Mouse (Mus musculus) layer of hippocampus, postnatal 10 days (tissue): ENCODE data around the gene Tmem213. TPM values are rescaled to one million over a fixed set of nuclear protein-coding genes. Genes with fewer than 3 reads are reported as not detected.

ENCODE experiments used
- DNase-seq, 2 experiments: peaks; one replicate each; pipeline ENCODE4 v3.0.0; 2021; ENCODE audit warnings: low spot score in 2 of 2
- long read RNA-seq: library from polyadenylated mRNA; stranded (forward); transcript quantifications from one replicate; pipeline ENCODE4 v2.0.0, GENCODE M21; 2023
- total RNA-seq, 2 experiments: library from RNA; stranded (reverse); gene quantifications; 2 replicates each; pipeline ENCODE4 v1.2.3; 2021

The Tmem213 gene
- not detected for total RNA-seq
- long read RNA-seq: 0 reads

DNA sequence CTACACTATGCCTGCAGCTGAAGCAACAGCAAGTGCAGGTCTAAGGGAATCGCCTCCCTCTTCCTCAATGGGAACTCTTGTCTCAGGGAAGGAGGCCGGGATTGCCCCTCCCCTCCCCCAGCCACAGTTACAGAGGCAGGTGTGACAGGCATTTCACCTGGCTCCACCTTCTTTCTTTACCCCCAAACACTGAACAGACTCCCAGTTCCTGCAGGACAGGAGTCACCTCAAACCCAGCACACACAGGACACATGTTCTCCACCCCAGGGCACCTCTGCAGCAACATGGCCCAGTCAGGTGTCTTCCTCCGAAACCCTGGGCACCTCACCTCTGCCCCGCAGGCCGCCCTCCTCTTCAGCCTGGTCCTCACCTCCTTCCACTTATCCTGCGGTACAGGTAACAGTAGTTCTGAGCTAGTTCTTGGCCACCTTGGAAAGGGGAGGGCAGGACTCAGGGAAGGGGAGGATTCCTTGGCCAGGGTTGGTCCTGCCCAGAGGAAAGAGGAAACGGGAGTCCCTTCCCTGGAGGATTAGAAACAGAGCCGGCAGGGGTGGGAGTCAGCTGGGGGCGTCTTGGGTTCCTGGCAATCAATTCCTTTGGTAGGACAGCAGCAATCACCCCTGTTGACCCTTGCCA, at the start of gene Tmem213:
Tmem213 (plus strand) TSS at position 96 of the 636 bp plus-strand sequence.
- DNase-seq: no peak

DNA sequence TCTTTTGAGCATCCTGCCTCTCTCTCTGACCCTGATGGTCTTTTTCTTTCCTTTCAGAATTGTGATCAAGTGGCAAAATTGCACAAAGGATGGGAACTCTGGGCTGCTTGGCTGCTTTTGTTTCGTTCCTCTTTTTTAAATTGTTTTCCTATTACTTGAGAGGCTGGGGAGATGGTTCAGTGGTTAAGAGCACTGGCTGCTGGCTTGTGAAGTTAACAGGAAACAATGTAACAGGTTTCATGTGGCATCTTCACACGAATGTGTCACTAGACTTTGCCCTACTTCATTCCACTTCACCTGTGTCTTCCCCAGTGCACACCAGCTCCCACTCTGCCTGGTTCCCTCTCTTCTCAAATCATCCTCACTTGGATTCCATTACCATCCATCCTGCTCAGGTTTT, 44.4 kb upstream of the Tmem213 start:
- no peak for DNase-seq

DNA sequence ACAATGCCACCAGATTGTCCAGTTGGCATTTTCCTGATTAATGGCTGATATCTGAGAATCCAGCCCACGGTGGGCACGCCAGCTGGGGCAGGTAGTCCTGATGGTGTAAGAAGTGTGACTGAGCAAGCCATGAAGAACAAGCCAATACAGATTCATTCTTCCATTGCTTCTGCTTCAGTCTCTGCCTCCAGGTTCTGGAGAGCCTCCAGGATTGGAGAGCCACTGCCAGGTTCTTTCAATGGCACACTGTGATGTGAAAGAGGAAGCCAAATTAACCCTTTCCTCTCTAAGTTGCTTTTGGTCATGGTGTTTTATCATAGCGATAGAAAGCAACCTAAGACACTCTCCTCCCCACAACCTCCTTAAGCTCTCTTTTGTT, 43.9 kb upstream of the Tmem213 start:
- DNase-seq: peak; percentile 73 to 75

DNA sequence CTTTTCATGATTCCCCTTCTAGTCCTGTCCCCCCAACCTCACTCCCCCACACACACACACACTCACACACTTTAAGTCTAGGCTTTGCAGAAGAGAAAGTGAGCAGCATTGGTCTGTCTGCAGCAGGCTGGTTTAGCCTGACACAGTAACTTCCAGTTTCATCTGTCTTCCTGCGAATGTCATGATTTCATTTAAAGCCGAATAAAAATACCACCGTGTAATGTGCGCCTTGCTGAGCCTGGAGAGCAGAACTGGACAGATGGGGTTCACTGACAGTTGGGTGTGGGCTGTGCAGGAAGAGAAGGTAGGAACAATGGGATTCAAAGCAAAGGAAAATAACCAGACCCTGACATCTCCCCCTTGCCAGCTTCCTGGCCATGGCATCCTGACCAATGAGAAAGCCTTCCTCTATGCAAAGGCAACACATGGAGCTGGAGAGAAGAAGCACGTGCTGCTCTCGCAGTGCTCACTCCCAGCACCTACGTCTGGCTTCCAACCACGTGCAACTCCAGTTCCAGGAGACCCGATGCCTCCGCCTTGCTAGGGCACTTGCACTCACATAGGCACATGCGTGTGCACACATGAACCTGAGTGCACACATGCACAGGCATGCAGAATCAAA, 43.4 kb upstream of the Tmem213 start:
- peak; percentile 42 for DNase-seq

DNA sequence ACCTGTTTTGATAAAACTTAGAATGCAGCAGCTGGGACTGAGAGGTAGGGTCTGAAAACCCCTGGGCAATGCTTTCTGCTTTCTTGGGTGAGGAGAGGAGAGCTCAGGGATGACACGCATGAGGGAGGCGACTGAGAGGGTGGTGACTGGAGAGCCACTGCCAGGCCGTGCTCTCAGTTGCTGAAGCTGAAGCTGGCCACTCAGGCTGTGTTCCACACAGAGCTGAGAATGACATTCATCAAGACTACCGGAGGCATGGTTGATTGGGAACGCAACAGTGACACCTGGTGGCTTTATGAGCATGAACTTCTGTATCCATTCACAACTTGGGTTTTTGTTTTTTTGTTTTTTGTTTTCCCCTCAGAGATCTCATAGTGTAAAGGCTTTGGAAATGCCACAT, 42.8 kb upstream of the Tmem213 start:
- peak; percentile 60 to 76 for DNase-seq

DNA sequence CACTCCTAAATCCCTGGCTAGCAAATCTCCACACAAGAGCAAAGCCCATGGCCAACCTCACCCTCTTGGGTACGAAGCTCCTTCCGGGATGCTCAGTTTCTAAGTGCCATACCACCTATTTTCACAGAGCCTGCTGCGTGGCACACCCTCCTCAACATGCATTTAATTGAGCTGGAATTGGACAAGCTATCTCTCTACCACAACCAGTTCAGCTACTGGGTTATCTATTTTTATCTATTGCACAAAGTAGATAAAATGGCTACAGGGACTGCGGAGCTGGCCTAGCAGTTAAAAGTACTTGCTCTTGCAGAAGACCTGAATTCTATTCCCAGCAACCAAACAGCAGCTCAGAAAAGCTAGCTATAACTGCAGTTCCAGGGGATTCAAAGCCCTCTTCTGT, 37.8 kb upstream of the Tmem213 start:
- no peak for DNase-seq

DNA sequence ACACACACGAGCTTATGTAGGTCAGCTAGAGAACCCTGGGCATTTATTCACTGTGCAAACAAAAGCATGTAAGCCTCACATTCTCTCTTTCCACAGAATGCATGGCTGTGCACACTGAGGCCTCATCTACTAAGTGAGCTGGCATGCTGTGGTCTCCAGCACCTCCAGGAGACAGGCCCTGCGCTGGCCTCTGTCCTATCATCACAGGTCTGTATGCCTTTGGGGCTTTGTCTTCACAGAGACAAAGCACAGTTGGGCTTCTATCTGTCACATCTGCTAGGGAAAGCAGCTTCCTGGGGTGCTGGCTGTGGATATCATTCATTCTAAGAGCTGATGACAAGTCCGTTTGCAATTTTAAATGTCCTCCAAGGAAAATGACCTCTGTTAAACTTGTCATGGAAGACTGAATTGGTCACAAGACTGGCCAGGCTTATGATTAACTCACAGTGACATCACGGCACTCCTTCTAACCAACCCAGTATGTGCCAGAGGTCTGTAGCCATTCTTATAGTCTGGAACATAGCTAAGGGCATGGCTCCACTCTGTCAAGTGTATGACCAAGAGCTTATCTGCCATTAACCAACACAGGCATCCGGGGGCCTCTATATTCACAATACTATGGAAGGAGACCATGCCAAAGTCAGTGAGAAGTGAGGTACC, 36.8 kb upstream of the Tmem213 start:
- DNase-seq: no peak

DNA sequence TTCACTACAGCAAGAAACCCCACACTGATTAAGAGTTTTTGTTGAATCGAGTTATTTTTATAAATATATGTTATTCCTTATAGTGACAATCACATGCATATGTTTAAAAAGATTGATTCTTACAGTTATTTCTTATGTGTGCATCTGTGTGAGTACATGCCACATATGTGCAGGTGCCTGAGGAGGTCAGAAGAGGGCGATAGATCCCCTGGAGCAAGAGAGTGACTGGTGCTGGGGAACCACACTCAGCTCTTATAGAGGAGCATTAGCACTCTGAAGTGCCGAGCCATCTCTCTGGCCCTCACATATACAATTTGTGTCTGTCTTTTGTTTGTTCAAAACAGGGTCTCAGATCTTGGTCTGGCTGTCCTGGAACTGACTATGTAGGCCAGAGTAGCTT, 35.5 kb upstream of the Tmem213 start:
- DNase-seq: no peak

DNA sequence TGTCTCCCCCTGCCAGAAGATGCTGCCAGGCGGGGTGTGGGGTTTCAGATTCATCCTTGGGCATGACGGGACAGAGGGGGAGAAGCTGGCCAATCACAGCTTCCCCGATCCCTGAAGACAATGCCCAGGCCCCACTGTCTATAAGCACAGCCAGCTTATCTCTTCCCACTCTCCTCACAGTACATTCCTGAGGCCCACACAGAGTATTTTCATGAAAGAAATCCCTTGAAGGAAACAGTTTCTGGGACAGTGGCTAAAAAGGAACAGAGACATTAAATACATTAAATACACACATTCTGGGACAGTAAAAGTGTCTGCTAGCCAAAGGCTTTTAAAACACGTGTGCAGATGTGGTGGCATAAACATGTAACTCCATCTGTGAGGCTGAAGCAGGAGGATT, 28.7 kb upstream of the Tmem213 start:
- DNase-seq: no peak

DNA sequence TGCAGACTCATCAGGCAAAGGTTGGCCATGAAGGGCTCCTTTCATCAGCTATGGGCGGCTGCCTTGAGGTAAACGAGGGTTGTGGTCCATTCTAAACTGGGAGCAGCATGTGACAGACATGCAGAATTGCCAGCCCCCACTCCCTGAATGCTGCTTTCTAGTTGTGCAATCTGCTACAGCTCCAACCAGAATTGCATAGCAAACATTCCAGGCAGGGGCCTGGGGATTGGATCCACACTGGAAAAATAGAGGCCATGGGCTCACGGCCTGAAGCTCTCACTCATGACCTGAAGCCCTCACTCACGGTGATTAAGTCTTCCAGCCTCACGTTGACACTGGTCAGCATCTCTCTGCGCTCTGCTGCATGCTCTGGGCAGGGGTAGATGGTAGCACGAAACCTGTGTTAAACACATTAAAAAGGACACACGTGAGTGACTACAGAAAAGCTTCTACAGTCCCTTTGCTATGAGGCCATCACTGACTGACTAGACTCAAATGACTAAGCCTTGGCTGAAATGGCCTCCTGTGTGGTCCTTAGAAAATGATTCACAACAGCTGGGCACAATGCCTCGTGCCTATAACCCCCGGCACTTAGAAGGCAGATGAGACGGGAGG, 27.2 kb upstream of the Tmem213 start:
- DNase-seq: no peak

DNA sequence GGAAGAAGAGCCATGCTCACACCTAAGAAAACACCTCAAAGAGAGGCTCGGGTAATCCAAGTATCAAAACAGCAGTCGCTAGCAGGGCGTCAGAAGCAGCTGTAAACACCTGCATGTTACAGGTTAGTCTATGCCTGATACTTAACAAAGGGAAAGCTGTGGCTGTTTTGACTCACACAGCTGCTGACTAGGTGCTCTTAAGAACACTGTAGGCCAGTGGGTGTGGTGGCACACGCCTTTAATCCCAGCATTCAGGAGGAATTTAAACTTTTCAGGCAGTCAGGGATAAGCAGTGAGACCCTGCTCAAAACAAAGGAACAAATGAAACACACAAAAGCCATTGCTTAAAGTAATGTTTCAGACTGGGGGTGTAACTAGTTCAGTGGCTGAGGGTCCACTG, 25.9 kb upstream of the Tmem213 start:
- no peak for DNase-seq

DNA sequence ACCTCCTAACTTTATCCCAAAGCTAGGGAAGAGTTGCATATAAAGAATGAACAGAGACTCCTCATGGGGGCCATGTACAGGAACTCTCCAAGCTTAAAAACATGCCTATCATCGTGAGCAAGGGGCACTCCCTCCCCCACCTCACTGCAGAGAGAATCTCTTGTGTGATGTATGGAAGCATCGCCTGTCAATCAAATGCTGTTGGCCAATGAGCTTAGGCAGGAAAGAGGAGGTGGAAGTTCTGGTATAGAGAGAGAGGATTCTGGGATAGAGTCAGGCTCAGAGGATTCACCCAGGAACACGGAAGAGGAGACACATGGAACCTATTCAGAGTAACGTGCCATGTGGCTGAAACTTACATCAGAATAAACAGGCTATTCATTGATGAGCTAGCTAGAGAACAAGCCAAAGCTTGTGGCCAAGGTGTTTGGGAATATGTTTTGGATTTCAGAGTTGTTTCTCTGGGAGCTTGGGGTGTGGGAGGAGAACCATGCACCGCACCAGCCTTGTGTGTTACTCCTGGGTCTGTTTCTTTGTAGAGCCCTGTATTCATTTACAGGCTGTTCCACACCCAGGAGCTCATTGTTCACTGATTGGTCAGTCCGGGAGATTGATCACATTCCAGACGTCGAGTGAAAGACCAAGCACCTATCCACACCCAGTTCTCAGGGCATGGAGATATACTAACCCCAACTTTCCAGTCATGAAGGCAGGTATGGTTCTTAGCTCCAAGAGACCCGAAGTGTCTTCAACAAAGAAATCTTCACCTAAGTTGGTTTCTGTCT, 21.6 kb upstream of the Tmem213 start:
- no peak for DNase-seq

DNA sequence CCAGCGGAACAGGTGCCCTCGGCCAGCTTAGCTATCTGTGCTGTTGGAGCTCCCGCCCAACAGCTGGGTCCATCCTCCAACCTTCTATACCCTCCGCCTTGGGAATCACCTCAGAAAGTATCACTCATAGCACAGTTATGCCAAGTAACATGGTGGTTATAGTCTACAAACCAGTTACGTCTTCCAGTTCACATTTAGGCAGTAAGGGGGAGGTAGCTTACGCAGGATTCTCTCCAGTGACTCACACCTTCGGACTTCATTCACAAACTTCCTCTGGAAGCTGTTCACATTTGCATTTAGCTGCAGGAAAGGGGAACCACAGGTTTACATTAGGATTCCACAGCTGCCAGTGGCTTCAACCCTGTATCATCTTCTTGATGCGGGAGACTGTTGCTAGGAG, 16.5 kb upstream of the Tmem213 start:
- no peak for DNase-seq

DNA sequence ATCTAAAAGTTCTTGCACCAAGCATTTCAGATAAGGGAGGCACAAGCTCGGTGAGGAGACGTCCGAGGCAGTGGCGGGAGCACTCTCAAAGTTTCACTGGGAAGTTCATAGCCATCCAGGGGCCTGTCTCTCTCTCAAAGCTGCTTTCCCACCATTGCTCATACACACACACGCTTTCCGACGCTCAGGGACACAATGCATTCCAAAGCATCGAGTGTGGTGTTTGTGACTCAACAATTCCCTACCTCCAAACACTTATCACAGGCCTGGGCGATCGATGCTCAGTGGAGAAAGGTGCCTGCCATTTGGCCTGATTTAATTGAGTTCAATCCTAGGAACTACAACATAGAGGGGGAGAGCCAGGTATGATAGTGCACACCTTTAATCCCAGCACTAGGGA, 14.4 kb upstream of the Tmem213 start:
- no peak for DNase-seq

DNA sequence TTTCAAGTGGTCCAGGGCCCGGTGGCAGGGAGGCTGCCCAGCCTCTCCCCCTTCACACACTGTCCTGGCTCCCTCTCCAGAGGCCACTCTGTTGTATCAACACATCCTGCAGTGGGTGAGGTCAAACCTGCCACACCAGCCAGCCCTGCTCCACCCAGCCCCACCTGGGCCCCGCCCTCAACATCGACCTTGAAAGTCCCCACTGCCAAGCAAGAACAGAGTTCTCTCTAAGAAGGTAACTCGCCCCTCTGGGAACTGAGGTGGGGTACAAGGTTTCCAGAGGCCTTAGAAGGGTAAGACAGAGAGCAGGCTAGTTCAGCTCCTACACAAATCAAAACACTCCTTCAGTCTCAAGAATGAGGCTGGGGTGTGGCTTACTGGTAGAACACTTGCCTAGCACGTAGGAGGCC, 12.1 kb upstream of the Tmem213 start:
- DNase-seq: no peak

DNA sequence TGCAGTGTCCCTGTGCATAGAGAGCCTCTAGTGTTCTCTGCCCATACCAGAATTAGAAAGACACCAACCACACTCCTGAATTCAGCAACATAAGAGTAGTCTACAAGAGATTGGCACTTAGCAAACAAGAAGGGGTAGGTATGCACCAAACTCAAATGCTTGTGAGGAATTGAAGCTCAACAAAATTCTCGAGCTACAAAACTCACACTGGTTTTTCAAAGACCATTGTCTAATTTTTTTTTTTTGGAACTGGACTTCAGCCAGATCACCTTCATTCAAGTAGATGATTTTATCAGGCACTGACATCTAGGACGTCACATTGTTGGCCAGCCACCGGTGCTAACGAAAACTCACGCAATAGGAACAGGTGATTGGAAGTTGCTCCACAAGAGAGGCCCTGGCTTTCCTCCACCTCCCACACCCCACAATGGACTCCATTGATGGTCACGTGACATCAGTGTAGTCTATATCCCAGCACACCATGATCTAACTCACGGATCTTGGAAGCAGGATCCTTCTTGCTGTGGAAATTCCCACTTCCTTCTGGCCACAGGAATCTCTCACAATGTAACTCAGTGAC, 6.7 kb upstream of the Tmem213 start:
- no peak for DNase-seq

DNA sequence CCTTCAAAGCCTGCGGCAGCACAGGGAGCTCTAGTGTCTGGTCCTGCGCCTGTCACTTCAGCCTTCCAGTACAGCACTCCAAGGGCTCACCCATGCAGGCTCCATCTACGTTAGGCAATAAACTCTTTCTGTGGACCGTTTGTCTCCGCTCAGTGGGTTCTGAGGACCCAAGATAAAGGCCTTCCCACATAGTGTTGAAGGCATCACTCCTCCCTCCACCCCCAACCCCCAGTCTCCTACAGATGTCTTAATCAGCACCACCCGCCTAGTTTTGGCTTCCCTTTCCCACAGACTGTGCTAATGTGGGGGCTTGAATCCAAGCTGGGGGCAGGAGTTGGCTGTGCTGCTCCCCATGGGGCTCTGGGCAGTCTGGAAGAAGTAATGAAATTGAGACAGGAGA, 5.3 kb upstream of the Tmem213 start:
- DNase-seq: no peak

DNA sequence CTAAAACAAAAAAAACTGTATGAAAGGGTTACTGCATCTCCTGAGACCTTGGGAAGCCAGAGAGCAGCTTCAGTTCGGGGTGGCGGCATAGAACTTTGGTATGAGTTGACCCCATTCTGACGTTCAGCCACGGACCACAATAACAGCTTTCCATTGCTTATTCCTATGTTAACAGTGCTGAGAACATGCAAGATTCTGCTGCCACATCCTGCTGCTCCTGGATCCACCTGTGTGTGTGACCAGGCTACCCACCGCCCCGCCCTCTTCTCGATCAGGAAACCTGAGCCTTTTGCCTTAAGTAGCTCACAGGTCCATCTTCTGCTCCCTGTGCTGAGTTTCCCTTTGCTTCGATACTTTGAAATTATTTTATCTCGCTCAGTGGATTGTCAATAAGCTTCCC, 3.1 kb upstream of the Tmem213 start:
- no peak for DNase-seq

DNA sequence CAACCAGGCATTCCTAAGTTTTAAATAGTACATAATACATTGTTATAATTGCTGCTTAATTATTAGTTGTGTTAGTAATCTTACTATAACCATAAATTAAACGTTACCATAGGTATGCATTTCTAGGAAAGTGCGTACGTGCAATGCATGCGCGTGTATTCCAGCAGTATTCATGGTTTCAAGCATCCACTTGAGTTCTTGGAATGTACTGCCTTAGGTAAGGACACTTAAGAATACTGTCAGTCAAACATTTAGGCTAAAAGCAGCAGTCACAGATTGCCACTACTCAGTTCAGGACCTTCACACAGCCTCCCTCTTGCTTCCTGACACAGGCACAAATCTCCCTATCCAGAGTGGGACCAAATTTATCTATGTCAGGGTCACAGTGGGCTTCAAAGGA, 606 bp upstream of the Tmem213 start:
- no peak for DNase-seq

DNA sequence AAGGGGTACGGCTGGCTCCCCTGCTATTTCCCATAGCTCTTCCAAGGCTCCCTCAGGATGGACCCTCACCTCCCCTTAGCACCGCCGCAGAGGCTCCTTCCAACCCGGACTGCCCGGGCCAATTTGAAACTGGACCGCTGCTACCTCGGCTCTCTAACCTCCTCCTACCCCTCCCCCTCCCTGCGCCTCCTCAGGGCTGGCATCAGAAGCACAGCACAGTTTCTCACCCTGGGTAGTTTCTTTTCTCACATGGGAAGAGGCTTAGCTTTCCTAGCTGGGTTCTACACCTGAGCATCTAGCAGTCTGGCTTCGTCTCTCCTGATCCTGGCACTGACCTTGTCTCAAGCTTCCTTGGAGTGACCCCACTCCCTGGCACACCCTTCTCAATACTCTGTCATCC, 816 bp downstream of the Tmem213 start:
- DNase-seq: no peak

DNA sequence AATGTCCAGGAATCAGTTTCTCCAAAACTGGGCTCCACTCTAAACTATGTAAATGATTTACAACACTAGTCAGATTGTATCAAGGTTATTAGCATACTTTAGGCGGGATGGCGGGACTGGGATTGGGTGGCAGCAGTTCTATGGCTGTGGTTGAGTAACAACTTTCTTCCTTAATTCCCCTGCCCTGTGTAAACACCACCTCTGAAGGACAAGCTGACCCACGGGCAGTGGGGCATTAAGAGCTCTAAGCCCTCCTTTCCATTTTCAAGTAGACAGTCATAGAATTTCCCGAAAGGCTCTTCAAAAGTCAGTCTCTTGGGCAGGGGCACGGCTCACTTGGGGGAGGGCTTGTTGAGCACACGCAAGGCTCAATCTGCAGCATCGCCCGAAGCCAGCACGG, 1.8 kb downstream of the Tmem213 start:
- no peak for DNase-seq
